Mouse (Mus musculus): Measurements from ENCODE around the gene Kalrn. TPM values are rescaled to one million over a fixed set of nuclear protein-coding genes. Genes with fewer than 3 reads are reported as not detected.
A peak's percentile ranks its signal among the peaks of the same experiment; 100 is the strongest.
"Not testable (repeated sequence)": the region's sequence is repeated elsewhere in the genome, so short reads cannot be mapped to it uniquely, and the experiment has no call there.

Kalrn gene
- polyA plus RNA-seq, 1 experiment from 2014 or later: 24.6 TPM

GRCm38 (mm10) chr16:34317110-34317509 lies 256.2 kb downstream of the Kalrn start:
- 27% methylated on average over 3 of the region's 3 CpGs for WGBS
- no peaks in the 10 kb centered on the region for H3K36me3 ChIP-seq
- H3K9me3 ChIP-seq: no peaks in the 10 kb centered on the region
- H3K27ac ChIP-seq (replicated peaks): peak overlapping the region; percentile 47; the same call in 1 of the 2 replicates
- no peak overlapping the region for H3K4me3 ChIP-seq
- H3K27me3 ChIP-seq: no peaks in the 10 kb centered on the region
- ATAC-seq (ENCODE audit: low FRiP score, low read depth): no peak
- H3K9ac ChIP-seq: no peak overlapping the region
- no peak overlapping the region for H3K4me2 ChIP-seq
- peaks cover 29% of the 10 kb centered on the region for H3K4me1 ChIP-seq (replicated peaks)

DNA sequence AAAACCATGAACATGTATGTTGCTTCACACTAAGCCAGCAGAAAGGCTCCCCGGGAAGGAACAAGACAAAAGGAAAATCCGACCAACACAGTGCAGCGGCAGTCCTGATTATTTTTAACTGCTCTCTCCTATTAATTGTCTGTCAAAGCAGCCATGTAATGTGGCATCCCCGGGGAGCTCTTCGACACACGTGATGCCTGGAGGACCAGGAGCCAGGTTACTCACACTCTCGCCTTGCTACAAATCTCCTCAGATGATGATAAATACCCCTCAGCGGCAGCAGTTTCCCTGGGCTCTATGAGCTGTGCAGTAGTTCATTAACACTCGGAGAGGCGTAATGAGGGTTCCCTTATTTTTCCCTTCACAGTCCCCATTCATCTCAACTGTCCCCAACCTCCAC lies 257.1 kb downstream of the Kalrn start:
- Histone ChIP-seq H3K9me3 (no peaks in the 10 kb centered on the region), H3K27me3 (no peaks in the 10 kb centered on the region), H3K4me2 (0 out of 2 replicates have a peak overlapping the region, but pooled peaks have one; percentile 9), H3K9ac (no peak overlapping the region), H3K36me3 (no peaks in the 10 kb centered on the region), H3K4me3 (no peak overlapping the region), H3K27ac (replicated peaks) (peak overlapping the region; percentile 47), H3K4me1 (replicated peaks) (peaks cover 33% of the 10 kb centered on the region)
- WGBS: 24% methylated on average over 10 of the region's 10 CpGs
- peak; percentile 76; the same call in 1 of the 2 replicates for ATAC-seq (ENCODE audit: low FRiP score, low read depth)

GRCm38 (mm10) chr16:34314071-34314470 lies 259.3 kb downstream of the Kalrn start:
- Histone ChIP-seq H3K27me3 (no peaks in the 10 kb centered on the region), H3K4me1 (replicated peaks) (peaks cover 22% of the 10 kb centered on the region), H3K9me3 (no peaks in the 10 kb centered on the region), H3K27ac (replicated peaks) (no peak overlapping the region), H3K9ac (no peak overlapping the region), H3K4me3 (no peak overlapping the region), H3K36me3 (peaks cover 12% of the 10 kb centered on the region), H3K4me2 (no peak overlapping the region)
- no peak for ATAC-seq (ENCODE audit: low FRiP score, low read depth)
- WGBS: 92% methylated on average over 10 of the region's 10 CpGs

DNA sequence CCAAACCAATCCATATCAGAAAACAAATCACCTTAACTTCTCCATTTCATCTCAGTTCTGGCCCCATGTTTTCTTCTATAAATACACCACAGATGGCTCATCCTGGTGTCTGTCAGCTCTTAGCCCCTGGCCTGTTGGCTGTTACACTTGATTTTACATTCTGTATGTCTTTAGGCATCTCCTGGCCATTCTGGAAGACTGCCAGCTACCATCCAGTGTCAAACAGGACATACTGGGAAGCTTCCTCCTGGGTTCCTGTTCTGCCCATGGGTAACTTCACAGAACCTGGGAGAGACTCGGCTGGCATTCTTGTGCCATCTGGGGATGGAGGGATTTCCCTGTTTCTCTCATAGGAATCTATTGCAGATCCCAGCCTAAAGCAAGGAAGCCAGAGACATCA lies 261.8 kb downstream of the Kalrn start:
- Histone ChIP-seq H3K27me3 (no peaks in the 10 kb centered on the region), H3K9me3 (no peaks in the 10 kb centered on the region), H3K4me1 (replicated peaks) (peaks cover 13% of the 10 kb centered on the region), H3K27ac (replicated peaks) (no peak overlapping the region), H3K4me3 (no peak overlapping the region), H3K36me3 (peaks cover 27% of the 10 kb centered on the region), H3K4me2 (no peak overlapping the region), H3K9ac (no peak overlapping the region)
- WGBS: 74% methylated on average over 1 of the region's 1 CpGs
- ATAC-seq (ENCODE audit: low FRiP score, low read depth): no peak

- Histone ChIP-seq H3K4me3 (no peak overlapping the region), H3K4me1 (replicated peaks) (peaks cover 13% of the 10 kb centered on the region), H3K9ac (no peak overlapping the region), H3K27ac (replicated peaks) (no peak overlapping the region), H3K4me2 (no peak overlapping the region), H3K36me3 (peaks cover 27% of the 10 kb centered on the region), H3K27me3 (no peaks in the 10 kb centered on the region), H3K9me3 (no peaks in the 10 kb centered on the region)
- WGBS: 93% methylated on average over 8 of the region's 8 CpGs
- no peak for ATAC-seq (ENCODE audit: low FRiP score, low read depth)
These were observed 263.0 kb downstream of the Kalrn start for GRCm38 (mm10) chr16:34310363-34310762.

GRCm38 (mm10) chr16:34308324-34308723 lies 265.0 kb downstream of the Kalrn start:
- H3K4me2 ChIP-seq: no peak overlapping the region
- no peak overlapping the region for H3K4me3 ChIP-seq
- no peaks in the 10 kb centered on the region for H3K9me3 ChIP-seq
- H3K9ac ChIP-seq: no peak overlapping the region
- no peak for ATAC-seq (ENCODE audit: low FRiP score, low read depth)
- H3K27me3 ChIP-seq: no peaks in the 10 kb centered on the region
- peaks cover 27% of the 10 kb centered on the region for H3K36me3 ChIP-seq
- no peak overlapping the region for H3K27ac ChIP-seq (replicated peaks)
- peaks cover 13% of the 10 kb centered on the region for H3K4me1 ChIP-seq (replicated peaks)
- WGBS: 97% methylated on average over 1 of the region's 1 CpGs

DNA sequence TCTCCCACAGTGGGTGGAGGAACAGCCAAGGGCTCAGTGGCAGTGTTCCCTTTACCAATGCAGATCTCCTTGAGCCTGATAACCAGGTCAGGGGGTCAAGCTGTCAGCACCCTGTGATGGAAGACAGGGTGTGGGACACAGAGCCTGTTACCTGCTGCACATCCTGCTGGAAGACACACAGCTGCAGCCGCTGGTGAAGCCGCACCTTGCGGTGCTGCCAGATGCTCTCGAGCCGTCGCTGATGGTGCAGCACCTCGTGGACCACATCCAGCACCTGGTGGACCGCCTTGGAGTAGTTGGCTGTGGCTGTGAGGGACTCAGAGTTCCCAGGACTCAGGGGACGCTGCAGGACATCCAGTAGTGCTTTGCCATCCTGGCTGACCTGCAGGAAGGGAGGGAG lies 265.9 kb downstream of the Kalrn start:
- 73% methylated on average over 9 of the region's 9 CpGs for WGBS
- H3K4me1 ChIP-seq (replicated peaks): peaks cover 13% of the 10 kb centered on the region
- peaks cover 27% of the 10 kb centered on the region for H3K36me3 ChIP-seq
- no peaks in the 10 kb centered on the region for H3K9me3 ChIP-seq
- H3K4me3 ChIP-seq: no peak overlapping the region
- no peak overlapping the region for H3K9ac ChIP-seq
- no peak for ATAC-seq (ENCODE audit: low FRiP score, low read depth)
- H3K27me3 ChIP-seq: no peaks in the 10 kb centered on the region
- no peak overlapping the region for H3K27ac ChIP-seq (replicated peaks)
- no peak overlapping the region for H3K4me2 ChIP-seq

DNA sequence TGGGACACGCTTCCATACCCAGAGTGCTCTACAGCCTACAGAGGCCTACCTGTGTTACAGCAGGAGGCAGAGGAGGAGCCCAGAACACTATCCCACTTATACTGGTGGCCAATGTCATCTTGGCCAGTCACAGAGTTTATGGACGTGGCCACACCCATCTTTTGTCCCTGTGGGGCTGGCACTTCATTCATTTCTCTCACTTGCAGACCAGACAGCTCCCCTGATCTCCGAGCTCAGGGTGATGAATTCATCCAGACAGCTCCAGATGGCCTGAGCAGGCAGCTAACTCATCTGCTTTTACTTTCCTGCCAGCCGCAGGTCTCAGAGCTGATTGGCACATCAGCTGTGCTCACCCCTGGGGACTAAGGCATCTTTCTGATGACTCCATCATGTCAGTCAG lies 267.7 kb downstream of the Kalrn start:
- H3K27me3 ChIP-seq: no peaks in the 10 kb centered on the region
- no peak overlapping the region for H3K4me3 ChIP-seq
- no peak overlapping the region for H3K27ac ChIP-seq (replicated peaks)
- WGBS: 51% methylated on average over 4 of the region's 4 CpGs
- H3K4me1 ChIP-seq (replicated peaks): 0 out of 2 replicates have a peak, but pooled peaks cover 6% of the 10 kb centered on the region
- 0 out of 2 replicates have a peak, but pooled peaks have one; percentile 13 for ATAC-seq (ENCODE audit: low FRiP score, low read depth)
- no peak overlapping the region for H3K4me2 ChIP-seq
- H3K9ac ChIP-seq: no peak overlapping the region
- peaks cover 27% of the 10 kb centered on the region for H3K36me3 ChIP-seq
- no peaks in the 10 kb centered on the region for H3K9me3 ChIP-seq

GRCm38 (mm10) chr16:34303818-34304217 lies 269.5 kb downstream of the Kalrn start:
- ATAC-seq (ENCODE audit: low FRiP score, low read depth); H3K27ac ChIP-seq (replicated peaks); H3K27me3 ChIP-seq; H3K9me3 ChIP-seq; H3K4me3 ChIP-seq; H3K4me2 ChIP-seq; H3K9ac ChIP-seq; H3K4me1 ChIP-seq (replicated peaks): not testable (repeated sequence)
- H3K36me3 ChIP-seq: peaks cover 12% of the 10 kb centered on the region
- WGBS: 71% methylated on average over 4 of the region's 4 CpGs

GRCm38 (mm10) chr16:34302503-34302902 lies 270.8 kb downstream of the Kalrn start:
- Histone ChIP-seq H3K4me3 (no peak overlapping the region), H3K27ac (replicated peaks) (no peak overlapping the region), H3K4me2 (no peak overlapping the region), H3K9ac (no peak overlapping the region), H3K9me3 (no peaks in the 10 kb centered on the region), H3K36me3 (0 out of 2 replicates have a peak, but pooled peaks cover 8% of the 10 kb centered on the region), H3K27me3 (no peaks in the 10 kb centered on the region), H3K4me1 (replicated peaks) (0 out of 2 replicates have a peak, but pooled peaks cover 6% of the 10 kb centered on the region)
- ATAC-seq (ENCODE audit: low FRiP score, low read depth): no peak
- 94% methylated on average over 1 of the region's 1 CpGs for WGBS

DNA sequence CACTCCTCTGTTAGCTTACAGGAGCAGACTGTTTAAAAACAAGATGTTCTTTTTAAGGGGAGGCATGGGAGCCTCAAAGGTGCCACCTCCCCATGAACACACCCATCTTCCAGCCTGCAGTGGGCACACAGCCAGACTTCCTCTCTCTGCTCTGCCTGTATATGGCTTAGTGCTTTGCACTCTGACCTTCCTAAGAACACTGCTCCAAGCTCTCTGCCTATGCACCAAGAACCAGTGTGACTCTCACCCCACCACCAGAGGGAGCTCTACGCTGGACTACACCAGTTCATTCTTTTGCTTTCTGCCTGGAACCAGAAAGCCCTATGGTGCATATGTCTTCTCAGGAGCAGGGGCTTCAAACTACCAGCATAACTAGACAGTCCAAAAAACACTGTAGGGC lies 271.3 kb downstream of the Kalrn start:
- WGBS: 91% methylated on average over 1 of the region's 1 CpGs
- ATAC-seq (ENCODE audit: low FRiP score, low read depth): no peak
- no peak overlapping the region for H3K9ac ChIP-seq
- H3K4me2 ChIP-seq: no peak overlapping the region
- H3K9me3 ChIP-seq: no peaks in the 10 kb centered on the region
- no peaks in the 10 kb centered on the region for H3K27me3 ChIP-seq
- 0 out of 2 replicates have a peak, but pooled peaks cover 4% of the 10 kb centered on the region for H3K36me3 ChIP-seq
- no peak overlapping the region for H3K27ac ChIP-seq (replicated peaks)
- H3K4me3 ChIP-seq: no peak overlapping the region
- H3K4me1 ChIP-seq (replicated peaks): 0 out of 2 replicates have a peak, but pooled peaks cover 6% of the 10 kb centered on the region

GRCm38 (mm10) chr16:34299226-34299625 lies 274.1 kb downstream of the Kalrn start:
- Histone ChIP-seq H3K4me2 (no peak overlapping the region), H3K9ac (no peak overlapping the region), H3K36me3 (no peaks in the 10 kb centered on the region), H3K27me3 (no peaks in the 10 kb centered on the region), H3K9me3 (no peaks in the 10 kb centered on the region), H3K27ac (replicated peaks) (no peak overlapping the region), H3K4me1 (replicated peaks) (no peaks in the 10 kb centered on the region), H3K4me3 (no peak overlapping the region)
- no peak for ATAC-seq (ENCODE audit: low FRiP score, low read depth)
- 77% methylated on average over 2 of the region's 2 CpGs for WGBS

All from hindbrain, embryonic 15.5 days (tissue).